Mouse (Mus musculus): ENCODE data around the gene Gpatch3.

DNA sequence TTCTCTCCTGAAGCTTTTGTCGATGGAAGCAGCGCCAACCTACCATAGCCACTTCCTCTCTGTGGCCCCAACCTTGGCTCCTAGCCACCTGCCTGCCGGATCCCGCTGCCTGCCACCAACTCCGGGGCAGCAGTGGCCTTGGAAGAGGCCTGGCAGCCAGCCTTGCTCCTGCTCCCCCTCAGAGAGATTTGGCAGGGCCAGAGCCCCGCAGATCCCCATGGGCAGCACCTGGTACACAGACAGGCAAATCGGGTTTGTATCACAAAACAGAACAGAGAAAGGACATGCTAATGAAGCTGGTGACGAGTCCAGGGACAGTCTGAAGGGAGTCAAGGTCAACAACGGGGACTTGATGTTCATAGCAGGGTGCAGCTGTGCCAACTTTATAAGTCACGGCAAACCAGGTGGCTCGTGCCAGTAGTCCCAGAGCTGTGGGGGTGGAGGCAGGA, 11.4 kb upstream of the Gpatch3 start:
- TF ChIP-seq POLR2A (IDR thresholded peaks at IDR 0.05; ENCODE audit: low read depth, low read length) (no peak), CTCF (IDR thresholded peaks at IDR 0.05; ENCODE audit: borderline replicate concordance, insufficient read depth, low read length) (no peak)

Data from embryonic fibroblast, embryonic 13.5 days (primary cell).